Mouse (Mus musculus): ENCODE measurements at regions not wholly inside any gene's neighbourhood (a gene's known extent, or its start where the extent isn't known, plus 50 kb on each side); places are given as distances from the start of the nearest gene placed in this dataset.
A peak's percentile ranks its signal among the peaks of the same experiment; 100 is the strongest.

- Histone ChIP-seq H3K36me3 (ENCODE audit: insufficient read depth) (no peaks in the 10 kb centered on the region), H3K4me2 (ENCODE audit: low read depth) (no peak overlapping the region), H3K4me1 (ENCODE audit: insufficient read depth) (no peaks in the 10 kb centered on the region), H3K9ac (no peak overlapping the region), H3K9me3 (ENCODE audit: low read length) (no peaks in the 10 kb centered on the region), H3K4me3 (ENCODE audit: low read depth, low read length) (no peak overlapping the region), H3K27ac (ENCODE audit: low read depth, low read length) (no peak overlapping the region), H3K27me3 (ENCODE audit: insufficient read depth, low read length) (no peaks in the 10 kb centered on the region)
- DNase-seq: peak; percentile 8
- 66% methylated on average over 3 of the region's 3 CpGs for WGBS
- no peak for TF ChIP-seq CTCF (IDR thresholded peaks at IDR 0.05; ENCODE audit: low read depth)
- no peak for ATAC-seq
Observed at GRCm38 (mm10) chr13:105648617-105649016, 205.2 kb downstream of the Htr1a start.

Data from forebrain, postnatal 0 days (tissue).